Mouse (Mus musculus) induced T-regulatory cell, adult 2 months (primary cell): ENCODE data around the gene Pnpla5.
"Not testable (repeated sequence)": the region's sequence is repeated elsewhere in the genome, so short reads cannot be mapped to it uniquely, and the experiment has no call there.

Source experiments
- DNase-seq: peaks from one replicate; pipeline ENCODE4 v3.0.0-alpha.2; 2012; ENCODE audit warnings: low read depth

The Pnpla5 gene

DNA sequence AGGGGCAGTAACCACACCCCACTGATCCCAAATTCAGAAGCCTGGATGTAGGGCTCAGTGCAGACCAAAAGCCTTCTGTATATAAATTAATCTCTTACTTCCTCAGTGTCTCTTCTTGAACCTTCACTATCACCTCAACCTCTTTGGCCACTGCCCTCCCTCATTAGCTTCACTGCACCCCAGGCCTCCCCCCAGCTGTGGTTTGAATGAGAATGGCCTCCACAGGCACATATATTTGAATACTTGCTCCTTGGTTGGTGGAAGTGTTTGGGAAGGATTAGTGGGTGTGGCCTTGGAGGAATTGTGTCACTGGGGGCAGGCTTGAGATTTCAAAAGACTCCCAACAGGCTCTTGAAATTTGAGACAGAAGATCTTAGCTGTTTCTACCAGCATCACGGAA is 6.5 kb downstream of the Pnpla5 start:
- DNase-seq: no peak

- DNase-seq: no peak
Measured at GRCm38 (mm10) chr15:84115727-84116126, 7.2 kb downstream of the Pnpla5 start.

DNA sequence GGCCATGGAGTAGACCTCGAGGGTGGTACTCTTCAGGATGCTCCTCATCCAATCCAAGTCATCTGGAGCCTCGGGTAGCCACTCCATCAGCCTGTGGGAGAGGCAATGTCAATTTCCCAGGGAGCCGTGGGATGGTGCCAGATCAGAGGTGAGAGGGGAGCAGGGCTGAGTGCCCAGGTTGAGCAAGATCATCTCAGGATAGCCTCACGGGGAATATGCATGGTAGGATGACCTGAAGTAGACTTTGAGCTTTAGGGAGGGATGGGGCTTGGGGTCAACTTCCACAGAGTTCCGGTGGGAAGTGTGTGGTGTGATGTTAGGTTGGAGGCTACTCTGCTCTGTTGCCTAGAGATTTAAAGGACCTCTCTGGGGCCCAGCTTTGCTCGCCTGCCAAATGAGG is 9.1 kb downstream of the Pnpla5 start:
- no peak for DNase-seq

GRCm38 (mm10) chr15:84108899-84109298 is 14.1 kb downstream of the Pnpla5 start:
- DNase-seq: peak; percentile 14

GRCm38 (mm10) chr15:84105924-84106500 is 17.0 kb downstream of the Pnpla5 start:
- DNase-seq: no peak

GRCm38 (mm10) chr15:84105105-84105923 is 17.7 kb downstream of the Pnpla5 start, which contains the start of gene Sult4a1:
TSS of gene Sult4a1 (minus strand) at chr15:84105754.
- DNase-seq: peak; percentile 31

DNA sequence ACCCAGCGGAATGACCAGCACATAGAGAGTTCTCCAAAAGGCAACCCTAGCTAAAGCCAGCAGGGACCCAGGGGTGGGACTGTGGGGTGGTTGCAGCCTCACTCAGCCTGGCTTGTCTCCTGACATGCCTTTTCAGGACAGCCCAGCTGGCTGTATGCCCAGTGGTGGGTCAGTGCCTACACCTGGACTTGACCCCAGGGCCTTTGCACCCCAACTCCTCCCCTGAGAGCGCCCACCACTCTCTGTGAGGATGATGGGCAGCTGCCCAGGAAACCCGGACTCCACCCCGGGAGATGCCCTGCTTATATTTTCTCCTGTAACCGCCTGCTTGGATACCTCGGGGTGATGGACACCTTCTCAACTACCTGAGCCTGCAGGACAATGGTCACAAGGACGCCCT is 18.3 kb downstream of the Pnpla5 start:
- DNase-seq: no peak

DNA sequence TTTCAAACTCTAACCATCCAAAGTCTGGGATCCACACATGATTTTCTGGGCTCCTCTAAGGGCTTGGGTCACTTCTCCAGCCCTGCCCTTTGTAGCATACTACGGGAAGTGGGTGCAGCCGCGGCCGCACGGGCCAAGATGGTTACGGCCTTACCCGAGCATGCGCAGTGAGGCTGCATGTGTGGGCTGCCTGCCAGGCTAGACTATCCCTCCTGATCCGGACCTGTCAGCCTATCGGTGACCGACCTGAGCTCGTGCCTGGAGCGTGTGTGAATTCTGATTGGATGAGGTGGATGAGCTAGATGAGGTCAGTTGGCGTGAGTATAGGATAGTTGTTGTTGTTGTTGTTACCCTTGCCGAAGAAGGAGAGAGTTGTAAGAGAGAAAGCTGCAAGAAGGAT is 25.4 kb downstream of the Pnpla5 start:
- not testable (repeated sequence) for DNase-seq

DNA sequence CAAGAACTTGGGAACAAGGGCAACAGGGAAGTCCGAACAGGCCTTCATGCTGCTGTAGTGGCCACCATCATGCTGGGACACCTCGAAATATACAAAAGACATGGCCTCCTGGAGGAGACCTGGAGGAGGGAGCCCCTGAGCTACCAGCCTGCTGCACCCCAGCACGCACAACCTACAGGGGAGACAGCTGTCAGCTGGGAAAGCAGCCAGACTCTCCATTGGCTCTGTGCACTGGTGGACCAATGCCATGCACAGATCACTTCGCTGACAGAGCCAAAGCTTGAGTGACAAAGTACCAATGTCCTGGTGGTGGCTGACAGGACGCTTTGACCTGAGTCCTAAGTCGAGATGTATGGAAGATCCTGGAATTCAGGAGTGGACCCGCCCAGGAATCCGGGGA is 26.9 kb downstream of the Pnpla5 start:
- no peak for DNase-seq

- DNase-seq: no peak
Measured at GRCm38 (mm10) chr15:84094921-84095320, 28.1 kb downstream of the Pnpla5 start.

DNA sequence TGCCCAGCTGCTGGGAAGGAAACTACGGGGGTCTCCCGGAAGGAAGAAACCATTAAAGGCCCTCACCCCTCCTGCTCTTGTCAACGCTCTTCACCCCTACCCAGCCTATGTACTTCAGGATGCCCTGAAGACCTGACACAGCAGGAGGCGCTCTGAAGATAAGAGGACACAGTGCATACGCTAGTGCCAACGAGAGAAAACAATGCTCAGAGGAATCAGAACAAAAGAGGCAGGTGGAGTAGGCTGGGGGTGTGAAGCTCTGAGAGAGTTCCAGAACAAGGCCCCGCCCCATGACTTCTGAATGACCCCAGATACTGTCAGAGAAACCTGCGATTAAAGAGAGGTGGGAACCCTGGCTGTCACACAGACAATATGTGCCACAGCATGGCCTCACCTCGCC is 36.2 kb downstream of the Pnpla5 start:
- no peak for DNase-seq

- DNase-seq: no peak
Measured at GRCm38 (mm10) chr15:84086364-84086763, 36.6 kb downstream of the Pnpla5 start.

DNA sequence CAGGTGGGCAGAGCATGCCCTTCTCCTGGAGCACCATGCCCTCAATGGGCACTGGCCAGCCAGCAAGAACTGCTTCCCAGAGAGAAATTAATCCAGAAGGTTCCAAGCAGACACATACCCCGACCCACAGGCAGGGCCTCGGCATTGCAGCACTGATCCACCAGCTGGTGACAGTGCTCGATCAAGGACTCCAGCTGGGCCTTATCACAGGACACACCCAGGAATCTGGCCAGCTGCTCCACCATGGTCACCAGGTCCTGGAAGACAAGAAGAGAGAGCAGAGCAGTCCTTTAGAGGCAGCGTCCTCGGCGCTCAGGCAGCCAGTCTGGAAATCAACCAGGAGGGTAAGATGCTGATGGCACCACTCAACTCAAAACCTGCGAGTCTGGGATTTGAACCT is 42.9 kb downstream of the Pnpla5 start:
- DNase-seq: no peak

GRCm38 (mm10) chr15:84079519-84079918 is 43.5 kb downstream of the Pnpla5 start:
- no peak for DNase-seq

DNA sequence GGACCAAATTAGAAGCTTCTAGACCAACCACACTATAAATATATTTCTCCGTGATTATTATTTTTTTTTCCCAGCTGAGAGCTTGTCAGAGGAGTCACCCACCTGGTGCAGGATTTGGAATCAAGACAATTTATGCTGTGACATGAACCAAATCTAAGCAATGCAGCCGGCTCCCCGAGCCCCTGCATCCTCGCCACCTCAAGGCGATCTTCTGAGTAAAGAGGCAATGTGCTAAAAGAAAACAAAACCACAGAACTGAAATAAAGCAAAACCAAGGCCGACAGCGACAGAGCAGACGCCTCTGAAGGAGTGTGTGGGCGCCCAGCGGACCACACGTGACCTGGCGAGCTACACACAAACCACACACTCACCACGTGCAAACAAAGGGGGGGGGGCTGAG is 44.3 kb downstream of the Pnpla5 start:
- no peak for DNase-seq

GRCm38 (mm10) chr15:84077151-84077550 is 45.8 kb downstream of the Pnpla5 start:
- DNase-seq: no peak

- DNase-seq: peak; percentile 16
Measured at GRCm38 (mm10) chr15:84074705-84075185, 48.2 kb downstream of the Pnpla5 start.

DNA sequence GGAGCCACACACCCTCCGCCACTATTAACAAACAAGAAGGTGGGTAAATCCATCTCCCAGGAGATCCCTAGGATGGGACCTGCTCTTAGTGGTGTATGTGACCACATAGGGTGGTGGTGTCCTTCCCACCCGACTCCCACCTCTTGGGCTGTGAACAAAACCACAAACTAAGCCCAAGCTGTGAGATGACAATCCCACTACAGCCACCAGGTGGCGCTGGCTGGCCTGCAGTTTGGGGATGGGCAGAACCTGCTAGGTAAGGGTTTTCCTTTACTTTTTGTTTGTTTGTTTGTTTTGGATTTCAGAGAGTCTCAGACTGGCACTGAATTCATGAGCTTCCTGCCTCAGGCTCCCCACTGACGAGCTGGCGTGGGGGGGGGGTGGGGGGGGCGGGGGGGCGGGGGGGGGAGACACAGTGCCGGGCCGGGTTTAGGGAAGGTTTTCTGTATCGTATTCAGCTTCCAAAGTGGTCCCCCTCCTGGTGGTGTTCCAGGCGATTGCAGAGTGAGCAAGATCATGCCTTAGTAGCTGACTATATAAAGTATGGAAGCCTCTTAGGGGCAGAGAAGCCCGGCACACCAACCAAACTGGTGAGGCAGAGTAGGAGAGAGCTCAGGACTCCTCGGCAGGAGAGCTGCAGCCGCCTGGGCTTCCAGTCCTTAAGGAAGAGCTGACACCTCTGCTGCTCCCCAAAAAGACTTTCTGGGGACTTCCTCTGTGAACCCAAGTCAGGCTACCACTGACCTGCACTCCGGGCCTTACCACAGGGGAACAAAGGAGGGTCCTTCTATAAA is 48.9 kb downstream of the Pnpla5 start:
- DNase-seq: peak; percentile 59

DNA sequence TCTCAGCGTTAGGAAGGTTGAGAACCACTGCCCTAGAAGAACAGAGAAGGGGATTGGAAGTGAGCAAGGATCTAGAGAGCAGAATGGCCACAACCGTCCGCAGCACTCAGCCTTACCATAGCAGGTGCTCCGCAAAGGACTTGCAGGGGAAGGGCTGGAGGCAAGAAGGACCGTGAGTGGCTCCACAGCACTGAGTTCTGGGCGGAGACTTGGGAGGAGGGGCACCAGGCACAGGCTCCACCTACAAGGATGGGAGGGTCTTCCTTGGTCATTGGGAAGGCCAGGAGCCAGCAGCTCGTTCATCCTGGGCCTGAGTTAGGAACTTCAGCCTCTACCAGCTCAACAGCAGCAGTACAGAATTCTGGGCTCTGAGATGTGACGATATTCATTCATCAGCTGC is 49.9 kb downstream of the Pnpla5 start:
- DNase-seq: no peak

DNA sequence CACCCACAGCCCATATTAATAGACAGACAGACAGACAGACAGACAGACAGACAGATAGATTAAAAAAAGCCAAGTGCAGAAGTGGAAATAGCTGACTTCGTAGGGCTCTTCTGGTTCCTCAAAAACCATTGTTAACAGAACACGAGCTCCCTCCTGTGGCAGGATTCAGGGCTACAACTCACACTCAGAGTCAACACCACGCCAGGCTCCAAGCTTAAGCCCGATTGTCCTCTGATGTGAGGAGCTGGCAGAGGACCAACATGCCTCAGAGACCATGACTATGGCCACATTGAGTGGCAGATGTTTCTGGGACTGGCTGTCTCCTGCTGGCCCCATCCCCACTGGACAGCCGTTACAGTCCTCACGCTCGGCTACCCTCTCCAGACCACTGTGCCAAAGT is 50.7 kb downstream of the Pnpla5 start:
- DNase-seq: peak; percentile 21

DNA sequence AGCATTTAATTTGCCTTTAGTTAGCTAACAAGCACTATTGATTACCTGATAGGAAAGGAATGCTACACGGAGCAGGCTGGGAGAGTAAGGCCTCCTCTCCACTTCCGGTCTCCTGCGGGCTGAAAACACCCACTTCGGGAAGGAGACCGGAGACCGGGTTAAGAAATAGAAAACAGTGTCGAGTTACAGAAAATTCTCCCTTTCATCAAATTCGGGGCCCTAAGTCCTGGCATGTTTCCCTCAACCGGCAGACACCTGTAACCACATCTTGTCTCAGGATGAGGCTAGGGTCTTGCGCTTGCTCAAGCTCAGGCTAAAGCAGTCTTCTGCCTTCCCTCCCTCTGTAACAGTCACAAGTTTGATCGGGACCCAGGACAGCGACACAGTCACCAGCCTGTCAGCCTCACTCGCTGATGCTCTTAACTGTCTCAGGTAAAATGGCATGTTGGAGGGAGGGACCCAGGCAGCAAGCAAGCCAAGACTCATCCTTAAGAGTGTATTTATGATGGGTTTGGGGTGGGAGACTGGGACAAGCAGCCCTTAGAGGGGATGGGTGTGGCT is 52.8 kb downstream of the Pnpla5 start:
- DNase-seq: no peak

DNA sequence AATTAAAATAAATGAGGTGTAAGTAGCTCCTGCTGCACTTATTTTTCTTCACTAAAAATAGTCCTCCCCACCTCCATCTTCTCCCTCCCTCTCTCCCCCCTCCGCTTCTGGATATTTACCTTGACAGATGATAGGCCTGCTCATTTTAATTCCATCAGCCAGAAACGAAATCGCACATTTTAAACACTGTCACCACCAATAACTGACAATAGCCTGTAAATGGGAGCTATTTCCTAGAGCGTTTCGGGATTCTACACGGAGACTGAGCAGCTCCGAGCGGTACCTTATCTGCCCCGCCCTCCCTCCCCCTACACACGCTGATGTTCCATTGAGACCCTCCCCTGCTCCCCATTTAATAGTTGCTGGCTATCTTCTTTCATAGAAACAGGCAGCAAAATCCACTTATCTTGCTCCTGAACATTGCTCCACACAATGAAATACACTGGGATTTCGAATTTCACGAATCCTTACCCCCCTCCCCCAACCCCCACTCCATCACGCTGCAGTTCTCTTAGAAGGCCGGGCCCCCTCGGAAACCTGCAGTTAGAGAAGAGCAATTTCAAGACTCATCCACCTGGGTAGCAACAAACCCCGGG is 53.4 kb downstream of the Pnpla5 start:
- DNase-seq: no peak
